Mouse (Mus musculus) right cerebral cortex, adult 18-20 months (tissue): Measurements from ENCODE around the gene Heatr4.
"Not testable (repeated sequence)": the region's sequence is repeated elsewhere in the genome, so short reads cannot be mapped to it uniquely, and the experiment has no call there.

Experiments
- DNase-seq: peaks from one replicate; pipeline ENCODE4 v3.0.0; 2022; ENCODE audit warnings: mixed read lengths

The Heatr4 gene

DNA sequence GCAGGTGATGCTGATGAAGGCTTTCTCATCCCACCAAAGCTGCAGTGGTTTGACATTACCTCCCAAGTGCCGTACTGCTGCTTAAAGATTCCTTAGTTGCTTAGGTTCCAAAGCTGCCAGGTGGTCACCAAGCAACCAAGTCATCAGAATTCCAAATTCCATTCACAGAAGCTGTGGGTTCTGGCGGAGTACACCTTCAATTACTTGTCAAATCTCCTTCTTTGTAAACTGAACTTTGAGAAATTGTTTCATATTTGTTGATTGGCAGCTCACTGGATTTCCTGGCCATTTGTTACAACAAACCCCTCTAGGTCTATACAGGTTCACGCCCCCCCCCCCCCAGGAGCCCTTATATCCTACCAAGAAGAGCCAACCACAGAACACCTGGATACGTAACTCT is at the start of gene Heatr4:
Gene Heatr4 (minus strand): TSS at position 101 of the 400 bp plus-strand sequence.
- DNase-seq = no peak

DNA sequence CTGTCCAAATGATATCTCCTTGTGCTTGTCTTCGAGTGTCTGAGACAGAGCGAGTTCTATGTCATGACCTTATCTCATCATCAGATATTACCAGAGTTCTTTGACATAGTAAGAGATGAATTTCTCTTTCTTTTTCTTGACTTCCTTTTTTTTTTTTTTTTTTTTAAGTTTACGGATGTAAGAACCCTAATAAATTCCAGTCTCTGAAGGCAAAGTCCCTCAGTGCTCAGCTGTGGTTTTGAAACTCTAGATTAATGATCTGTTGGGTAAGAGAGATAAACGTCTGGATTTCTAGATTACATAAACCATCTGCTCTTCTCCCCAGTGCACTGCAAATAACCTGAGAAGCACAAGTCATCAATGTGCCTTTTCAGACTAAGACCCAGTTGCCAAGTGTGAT is 49.5 kb upstream of the Heatr4 start:
- DNase-seq = no peak

DNA sequence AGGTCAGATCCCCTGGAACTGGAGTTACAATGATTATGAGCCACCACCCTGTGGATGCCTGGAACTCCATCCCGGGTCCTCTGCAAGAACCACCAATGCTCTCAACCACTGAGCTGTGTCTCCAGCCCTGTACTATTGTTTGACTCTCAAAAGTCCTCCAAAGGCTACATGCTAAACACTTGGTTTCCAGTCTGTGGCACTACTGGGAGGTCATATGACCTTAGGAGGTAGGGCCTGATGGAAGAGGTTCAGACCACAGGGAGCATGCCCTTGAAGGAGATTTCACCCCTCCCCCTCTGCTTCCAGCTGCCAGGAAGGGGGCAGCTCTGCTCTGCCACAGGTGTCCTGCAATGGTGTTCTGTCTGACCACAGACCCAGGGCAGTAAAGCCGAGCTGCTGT is 48.6 kb upstream of the Heatr4 start:
- not testable (repeated sequence) for DNase-seq

DNA sequence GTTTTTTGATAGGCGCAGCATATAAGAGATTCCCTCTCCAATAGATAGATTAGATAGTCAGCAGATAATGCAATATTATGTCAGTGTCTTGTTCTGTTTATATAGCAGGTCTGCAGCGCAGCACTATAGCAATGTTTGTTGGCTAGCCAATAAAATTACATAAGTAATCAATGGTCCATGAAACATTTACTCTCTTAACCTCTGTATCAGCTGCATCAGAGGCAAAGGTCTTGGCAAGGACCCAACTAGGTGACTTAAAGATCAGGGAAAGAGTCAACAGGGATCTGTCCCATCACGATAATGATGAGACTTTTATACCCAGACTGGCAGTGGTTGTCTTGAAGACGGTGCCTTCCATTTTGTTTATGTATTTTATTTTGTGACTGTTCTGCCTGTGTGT is 48.2 kb upstream of the Heatr4 start:
- no peak for DNase-seq

DNA sequence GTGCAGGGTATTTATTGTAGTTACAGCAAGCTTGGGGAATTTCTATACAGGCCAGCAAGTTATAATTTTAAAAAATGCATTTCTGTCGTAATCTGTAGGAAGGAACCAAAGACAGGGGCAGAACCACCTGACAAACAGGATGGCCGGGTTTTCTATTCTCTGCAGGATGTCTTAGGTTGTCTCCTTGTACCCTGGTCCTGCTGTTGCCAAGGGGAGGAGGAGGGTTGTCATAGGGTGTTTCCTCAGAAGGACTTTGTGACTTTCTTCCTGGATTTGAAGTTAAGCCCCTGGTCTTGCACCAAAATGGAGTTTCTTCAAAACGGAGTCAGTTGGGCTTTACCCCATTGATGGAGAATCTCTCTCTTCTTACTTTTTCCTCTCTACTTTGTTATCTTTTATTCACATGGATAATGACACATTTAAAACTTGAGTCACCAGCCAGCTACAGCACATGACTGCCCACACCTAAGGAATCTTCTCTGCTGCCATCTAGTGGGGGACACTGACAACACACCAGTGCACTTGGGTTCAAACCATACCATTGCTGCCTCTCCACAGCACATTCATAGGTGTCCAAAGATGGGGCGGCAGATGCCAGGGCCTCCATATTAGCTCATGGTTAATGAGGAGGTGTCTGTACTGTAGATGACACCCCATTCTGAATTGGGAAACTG is 46.1 kb upstream of the Heatr4 start:
- peak; percentile 81 for DNase-seq

DNA sequence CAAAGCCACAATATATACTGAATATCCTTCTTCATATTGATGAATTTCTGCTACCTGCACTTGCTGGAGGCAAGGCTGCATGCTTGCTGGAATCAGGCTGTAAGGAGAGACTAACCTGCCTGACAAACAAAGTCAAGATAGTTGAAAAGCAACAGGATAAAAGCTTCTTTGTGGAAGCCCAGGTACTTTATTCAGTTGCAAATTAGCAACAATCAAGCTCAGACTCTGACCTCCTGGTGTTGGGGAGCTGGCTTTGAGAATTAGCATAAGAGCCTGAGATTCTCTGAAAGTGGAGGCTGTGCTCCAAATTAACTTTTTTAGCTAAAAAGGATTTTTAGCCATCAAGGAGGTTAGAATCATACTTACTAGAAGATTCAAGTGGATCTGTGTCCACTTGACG is 44.4 kb upstream of the Heatr4 start:
- DNase-seq = not testable (repeated sequence)

DNA sequence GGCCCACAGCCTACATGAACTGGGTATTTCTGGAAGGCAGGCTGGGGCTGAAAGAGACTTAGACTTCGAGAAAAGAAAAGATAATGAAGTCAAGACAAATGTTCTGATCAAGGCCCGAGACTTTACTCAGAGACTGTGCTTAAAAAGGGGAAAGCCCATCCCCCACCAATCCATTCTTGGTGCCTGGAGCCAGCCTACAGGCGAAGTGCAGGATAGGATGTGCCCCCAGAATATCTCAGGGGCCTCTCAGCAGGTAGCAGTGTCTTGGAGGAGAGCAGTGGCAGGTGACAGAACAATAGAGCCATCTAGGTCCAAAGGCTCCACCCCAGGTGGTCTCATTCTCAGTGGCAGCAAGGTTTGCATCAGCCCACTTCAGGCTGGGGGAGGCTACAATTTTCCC is 43.7 kb upstream of the Heatr4 start:
- DNase-seq = not testable (repeated sequence)

DNA sequence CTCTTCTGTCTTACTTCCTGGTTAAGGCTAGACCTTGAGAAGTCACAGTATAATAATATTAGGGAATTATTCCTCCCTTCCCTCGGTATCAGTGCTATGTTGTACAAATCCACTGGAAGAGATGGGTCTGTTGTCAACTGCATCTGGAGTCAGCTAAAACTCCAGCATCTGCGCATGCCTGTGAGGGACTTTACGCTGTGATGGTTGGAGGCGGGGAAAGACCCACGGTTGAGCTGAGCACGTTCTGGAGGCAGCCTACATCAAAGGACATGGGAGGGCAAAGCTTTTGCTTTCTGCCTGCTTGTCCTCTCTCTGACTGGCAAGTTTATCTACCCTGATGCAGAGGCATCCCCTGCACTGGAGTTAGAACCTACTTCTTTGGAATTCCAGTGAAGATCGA is 41.2 kb upstream of the Heatr4 start:
- DNase-seq = no peak

DNA sequence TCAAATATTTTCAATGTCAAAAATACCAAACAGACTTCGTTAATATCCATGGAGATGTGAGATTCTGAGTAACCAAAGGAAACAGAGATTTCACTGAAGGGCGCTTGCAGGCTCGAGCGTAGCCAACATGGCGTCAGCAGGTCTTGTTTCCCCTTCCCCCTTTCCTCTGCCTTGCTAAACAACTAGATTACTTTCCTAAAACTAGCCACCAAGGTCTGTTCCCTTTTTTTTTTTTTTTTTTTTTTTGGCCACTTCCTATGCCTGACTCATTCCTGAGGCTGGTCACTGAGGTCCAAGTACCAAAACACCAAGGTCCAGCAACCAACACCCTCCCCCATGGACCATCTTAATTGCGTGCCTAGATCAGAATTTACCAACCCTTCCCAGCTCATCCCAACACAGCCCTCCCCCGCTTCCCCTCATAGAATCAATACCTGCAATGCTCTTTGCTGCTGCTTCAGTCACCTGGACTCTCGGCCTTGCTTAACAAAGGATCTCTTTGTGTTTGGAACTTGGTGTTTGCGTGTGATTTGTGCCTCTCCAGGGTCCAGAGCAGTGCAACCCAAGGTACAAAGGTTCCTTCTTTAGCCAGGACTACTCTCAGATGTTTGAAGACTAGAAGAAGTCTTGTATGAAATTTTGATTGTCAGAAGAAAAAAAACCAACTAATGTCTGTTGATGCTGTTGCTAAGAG is 38.5 kb upstream of the Heatr4 start:
- no peak for DNase-seq

DNA sequence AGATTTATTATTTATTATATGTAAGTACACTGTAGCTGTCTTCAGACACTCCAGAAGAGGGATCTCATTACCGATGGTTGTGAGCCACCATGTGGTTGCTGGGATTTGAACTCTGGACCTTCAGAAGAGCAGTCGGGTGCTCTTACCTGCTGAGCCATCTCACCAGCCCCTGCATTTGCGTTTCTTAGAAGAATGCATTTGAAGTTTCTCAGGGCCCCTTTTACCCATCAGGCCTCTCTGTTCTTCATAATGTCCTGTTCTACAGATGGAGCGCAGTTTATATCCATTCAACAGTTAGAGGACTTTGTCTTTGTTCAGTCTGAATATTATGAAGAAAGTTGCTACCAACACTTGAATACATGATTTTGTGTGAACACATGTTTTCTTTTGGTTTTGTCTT is 37.6 kb upstream of the Heatr4 start:
- not testable (repeated sequence) for DNase-seq

DNA sequence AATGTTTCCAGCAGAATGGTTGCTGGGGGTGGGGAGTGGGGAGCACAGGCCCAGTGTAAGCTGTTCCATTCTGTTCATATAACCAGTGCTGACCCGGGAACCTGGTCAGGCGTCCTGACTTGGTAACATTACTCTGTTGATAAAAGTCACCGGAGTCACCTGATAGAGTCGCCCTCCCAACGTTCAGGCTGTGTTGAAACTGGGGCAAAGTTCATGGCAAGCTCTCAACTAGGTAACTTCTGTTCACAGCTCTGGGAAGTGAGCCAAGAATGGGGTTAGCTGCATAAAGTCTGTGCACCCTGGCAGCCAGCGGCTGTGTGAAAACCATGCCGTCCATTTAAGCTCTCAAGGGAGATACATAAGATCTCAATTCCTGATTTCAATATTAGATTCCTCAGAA is 35.9 kb upstream of the Heatr4 start:
- not testable (repeated sequence) for DNase-seq

DNA sequence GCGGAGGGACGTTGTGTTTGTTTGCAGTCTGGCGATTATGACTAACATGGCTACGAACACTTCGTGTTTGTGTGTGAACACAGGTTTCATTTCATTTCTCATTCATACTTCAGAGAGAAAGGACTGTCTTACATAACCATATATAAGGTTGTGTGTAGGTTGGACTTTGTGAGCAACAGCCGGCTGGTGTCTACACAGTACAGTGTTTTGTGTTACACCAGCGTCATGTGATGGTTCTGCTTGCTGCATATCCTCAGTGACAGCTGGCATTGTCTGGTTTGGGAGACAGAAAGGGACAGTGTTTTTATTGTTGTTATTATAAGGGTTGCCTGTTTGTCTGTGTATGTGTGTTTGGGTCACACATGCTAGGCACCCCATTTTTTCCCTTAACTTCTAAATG is 29.0 kb upstream of the Heatr4 start:
- peak; percentile 42 for DNase-seq

DNA sequence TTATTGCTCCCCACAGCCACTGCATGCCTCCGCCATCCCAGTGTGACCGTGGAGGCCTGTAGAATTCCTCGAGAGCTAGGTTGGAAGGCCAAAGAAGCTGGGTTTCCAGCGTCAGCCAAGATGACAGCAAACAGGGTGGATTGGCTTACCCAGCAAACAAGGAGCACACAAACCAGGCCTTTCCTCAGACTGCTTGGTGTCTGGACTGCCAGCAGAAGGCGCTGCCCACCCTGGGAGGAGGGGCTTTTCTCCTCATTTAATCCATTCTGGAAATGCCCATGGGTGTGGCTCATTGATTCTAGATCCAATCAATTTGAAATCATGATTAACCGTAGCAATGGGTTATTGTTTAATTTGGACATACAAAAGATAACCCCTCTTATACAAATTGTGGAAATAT is 28.5 kb upstream of the Heatr4 start:
- no peak for DNase-seq

DNA sequence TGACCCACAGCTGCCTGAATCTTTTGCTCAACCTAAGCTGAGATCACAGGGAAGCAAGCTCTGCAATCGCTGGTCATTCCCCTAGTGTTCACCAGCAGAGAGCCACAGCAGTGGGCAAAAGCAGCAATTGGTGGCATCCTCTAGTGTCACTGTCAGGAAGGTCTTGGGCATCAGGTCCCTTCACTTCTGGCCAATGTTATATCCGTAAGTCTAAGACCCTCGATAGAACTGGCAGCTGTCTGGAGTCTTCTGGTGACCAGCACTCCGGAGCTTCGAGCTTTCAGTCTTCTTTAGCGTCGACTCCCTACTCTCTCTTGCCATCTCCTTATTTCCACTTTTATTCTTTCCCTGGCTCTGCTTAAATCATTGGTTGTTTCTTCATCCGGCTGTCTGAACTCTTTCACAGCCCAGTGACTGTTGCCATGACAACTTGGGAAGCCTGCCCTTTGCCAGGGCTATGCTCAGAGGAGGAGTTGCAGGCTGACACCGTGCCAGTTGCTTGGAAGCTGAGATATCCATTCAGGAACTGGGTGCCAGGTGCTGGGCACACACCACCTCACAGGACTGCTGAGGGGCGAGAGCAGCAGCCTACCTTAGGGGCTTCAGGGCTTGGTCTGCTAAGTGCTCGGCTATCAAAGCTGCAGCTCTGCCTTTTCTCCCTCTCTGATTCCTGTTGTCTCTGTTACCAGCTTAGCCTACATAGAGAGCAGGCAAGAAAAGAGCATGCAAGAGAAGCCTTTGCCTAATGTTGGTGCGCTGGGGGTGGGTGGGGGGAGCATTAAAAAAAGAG is 26.8 kb upstream of the Heatr4 start:
- peak; percentile 75 for DNase-seq

DNA sequence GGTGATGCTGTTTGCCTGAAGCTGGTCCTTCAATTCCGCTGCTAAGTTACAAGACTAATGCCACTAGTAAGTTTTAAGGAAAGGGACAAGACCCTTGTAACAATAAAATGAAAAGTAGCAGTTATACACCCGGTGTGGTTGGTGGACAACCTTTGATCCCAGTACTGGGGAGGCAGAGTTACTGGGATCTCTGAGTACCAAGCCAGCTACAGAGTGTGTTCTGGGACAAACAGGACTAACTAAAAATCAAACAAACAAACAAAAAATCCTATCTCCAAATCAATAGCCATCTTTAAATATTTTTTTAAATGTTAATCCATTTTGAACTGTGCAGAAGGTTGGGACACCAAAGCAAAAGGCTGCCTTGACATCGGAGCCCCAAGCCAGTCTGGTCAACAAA is 25.5 kb upstream of the Heatr4 start:
- no peak for DNase-seq

DNA sequence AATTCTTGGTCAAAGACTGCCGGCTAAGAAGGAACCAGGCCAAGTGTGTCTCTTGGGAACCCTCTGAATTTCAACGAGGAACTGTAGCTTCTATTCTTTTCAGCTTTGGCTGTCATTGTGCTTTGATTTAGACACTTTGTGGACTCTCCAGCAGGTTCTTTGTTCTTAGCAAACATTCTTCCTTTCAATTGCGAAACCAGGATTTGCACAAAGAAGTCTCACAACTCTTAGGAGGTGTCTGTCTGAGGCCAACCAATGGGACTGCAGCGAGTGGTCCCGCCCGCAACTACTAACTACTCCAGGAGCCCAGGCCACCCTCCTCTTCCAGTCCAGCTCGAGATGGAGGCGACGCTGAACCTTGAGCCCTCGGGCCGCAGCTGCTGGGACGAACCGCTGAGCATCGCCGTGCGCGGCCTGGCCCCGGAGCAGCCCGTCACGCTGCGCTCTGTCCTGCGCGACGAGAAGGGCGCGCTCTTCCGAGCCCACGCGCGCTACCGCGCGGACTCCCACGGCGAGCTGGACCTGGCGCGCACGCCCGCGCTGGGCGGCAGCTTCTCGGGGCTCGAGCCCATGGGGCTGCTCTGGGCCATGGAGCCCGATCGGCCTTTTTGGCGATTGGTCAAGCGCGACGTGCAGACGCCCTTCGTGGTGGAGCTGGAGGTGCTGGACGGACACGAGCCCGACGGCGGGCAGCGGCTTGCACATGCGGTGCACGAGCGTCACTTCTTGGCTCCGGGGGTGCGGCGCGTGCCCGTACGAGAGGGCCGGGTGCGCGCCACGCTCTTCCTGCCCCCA is 24.7 kb upstream of the Heatr4 start, which contains the start of gene Acot1:
Gene Acot1 (plus strand): TSS at position 320 of the 795 bp plus-strand sequence.
- DNase-seq = peak; percentile 72

DNA sequence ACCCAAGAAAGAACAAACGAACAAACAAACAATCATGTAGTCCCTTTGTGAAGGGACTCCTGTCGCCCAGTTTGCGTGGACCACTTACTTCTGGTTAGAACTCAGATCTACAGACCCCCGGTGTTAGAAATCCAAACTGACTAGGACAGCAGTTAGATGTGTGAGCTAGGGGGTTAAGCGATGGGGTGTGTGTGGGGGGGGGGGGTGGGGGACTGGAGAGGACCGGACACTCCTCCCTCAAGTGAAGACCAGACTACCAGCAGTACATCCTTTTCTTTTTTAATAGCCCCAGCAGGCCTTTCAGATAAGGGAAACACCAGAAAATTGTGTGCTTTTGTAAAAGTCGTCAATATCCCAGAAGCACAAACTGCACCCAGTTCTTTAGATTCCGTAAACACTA is 24.1 kb upstream of the Heatr4 start:
- DNase-seq = no peak

DNA sequence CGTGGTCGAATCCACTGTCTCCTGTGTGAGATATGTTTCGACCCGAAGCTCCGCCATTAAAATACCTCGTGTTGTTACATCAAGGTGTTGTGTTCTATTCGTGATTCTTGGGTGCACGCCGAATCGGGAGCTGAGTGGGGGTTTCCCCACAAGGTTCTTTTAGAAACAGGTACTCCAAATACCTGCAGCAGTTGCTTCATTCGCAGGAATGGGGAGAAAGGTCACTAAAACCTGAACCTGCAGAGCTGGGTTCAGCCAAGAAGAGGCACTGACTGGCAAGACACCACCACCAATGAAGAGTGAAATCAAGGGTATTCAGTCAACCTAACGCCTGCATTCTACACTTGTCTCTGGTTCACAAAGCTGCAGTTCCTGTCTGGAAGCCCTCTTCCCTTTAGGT is 23.6 kb upstream of the Heatr4 start:
- no peak for DNase-seq

DNA sequence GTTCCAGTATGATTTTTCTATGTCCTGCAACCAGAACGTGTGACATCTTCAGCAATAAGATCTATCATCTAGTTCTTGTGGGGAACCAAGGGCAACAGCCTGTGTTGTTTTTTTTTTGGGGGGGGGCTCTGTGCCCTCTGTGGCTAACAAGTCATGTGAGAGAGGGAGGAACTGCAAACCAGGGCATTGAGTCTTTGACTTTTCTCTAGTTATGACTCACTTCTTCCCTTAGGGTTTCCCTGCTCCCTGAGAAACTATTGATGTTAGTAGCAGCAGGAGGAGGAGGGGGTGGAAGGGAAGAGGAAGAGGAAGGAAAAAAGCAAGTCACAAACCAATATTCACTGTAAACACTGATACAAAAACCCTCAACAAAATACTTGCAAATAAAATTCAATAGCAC is 19.2 kb upstream of the Heatr4 start:
- DNase-seq = no peak

DNA sequence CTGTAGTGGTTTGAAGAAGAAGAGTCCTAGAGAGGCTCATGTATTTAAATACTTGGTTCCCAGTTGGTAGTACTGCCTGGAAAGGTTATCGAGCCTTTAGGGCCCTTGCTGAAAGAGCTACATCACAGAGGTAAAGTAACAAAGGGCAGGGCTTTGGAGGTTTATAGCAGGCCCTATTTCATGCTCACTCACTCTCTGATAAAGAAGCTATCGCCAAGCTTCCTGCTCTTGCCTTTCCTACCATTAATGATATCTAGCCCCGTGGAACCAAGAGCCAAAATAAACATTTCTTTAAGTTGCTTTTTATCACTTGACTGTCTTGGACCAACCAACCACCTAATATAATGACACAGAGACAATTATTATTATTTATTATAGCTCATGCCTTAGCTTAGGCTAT is 15.8 kb upstream of the Heatr4 start:
- no peak for DNase-seq

DNA sequence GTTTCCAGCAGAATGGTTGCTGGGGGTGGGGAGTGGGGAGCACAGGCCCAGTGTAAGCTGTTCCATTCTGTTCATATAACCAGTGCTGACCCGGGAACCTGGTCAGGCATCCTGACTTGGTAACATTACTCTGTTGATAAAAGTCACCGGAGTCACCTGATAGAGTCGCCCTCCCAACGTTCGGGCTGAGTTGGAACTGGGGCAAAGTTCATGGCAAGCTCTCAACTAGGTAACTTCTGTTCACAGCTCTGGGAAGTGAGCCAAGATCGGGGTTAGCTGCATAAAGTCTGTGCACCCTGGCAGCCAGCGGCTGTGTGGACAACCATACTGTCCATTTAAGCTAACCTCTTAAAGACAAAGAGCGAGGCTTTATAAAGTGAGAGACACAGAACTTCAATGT is 14.6 kb upstream of the Heatr4 start:
- DNase-seq = not testable (repeated sequence)

DNA sequence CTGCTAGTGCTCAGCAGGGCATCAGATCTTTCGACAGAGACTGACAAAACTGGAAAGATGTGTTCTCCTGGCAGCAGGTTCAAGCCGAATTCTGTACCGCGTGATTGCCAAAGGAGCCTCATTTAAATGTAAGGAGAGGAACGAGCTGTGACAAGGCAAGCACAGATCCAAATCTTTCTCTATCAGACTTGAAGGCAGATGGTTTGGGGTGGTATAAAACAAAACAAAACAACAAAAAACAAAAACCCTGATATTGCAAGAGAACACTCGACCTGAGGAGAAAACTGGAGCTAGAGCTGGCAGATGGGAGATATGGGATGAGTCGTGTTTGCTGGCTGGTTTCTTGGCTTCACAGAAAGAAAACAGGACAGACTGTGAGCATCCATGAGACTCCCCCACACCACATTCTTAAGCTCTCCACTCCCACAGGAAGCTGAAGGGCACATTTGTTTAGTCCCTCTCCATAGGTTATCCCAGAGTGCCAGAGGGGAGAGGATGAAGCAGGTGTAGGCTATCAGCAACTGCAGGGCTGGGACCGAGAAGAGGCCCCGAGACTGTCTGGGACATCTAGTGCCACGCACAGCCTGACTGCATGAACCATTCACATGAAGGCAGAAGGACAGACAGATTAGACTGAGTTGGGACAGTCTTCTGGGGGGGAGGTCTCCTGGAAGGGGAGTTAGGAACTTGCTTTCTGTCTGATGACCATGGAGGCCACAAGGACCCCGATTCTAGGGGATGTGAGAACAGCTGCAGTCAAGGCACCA is 13.9 kb upstream of the Heatr4 start:
- no peak for DNase-seq
